Mouse (Mus musculus) central nervous system, embryonic 14 days (tissue): ENCODE measurements around the gene Prkacb. TPM values are rescaled to one million over a fixed set of nuclear protein-coding genes. Genes with fewer than 3 reads are reported as not detected.

ENCODE experiments used
- polyA plus RNA-seq: library from polyadenylated mRNA; depleted of rRNA; stranded (reverse); fragments of >200 nt; gene quantifications from 2 replicates; pipeline ENCODE4 v1.2.3, GENCODE M21; 2012; rRNA removed

Gene Prkacb
- 91.4 and 93.9 TPM in 2 replicates for polyA plus RNA-seq

DNA sequence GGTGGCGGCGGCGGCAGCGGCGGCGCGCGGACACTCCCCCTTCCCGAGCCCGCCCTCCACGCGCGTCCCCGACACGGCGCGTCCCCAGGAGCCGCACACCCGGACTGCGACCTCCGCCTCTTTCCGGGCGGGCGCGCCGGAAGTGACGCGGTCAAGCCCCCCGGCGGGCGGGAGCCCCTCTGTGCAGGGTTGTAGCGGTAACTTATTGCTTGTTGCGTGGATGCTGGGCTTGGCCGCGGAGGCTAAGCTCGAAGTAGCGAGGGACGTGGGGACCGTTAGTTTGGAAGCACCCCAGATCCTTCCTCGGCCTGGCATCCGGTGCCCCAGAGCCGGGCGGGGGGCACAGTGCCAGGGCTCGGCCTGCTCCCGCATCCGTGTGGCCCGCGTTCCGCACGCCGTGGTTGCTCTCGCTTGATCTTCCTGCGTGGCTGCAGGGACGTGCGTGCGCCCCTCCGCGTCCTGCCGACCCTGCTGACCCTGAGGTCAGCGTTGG is at the start of gene Prkacb:
Gene Prkacb, minus strand, starts transcription at position 90 of the 493 bp plus-strand sequence.

DNA sequence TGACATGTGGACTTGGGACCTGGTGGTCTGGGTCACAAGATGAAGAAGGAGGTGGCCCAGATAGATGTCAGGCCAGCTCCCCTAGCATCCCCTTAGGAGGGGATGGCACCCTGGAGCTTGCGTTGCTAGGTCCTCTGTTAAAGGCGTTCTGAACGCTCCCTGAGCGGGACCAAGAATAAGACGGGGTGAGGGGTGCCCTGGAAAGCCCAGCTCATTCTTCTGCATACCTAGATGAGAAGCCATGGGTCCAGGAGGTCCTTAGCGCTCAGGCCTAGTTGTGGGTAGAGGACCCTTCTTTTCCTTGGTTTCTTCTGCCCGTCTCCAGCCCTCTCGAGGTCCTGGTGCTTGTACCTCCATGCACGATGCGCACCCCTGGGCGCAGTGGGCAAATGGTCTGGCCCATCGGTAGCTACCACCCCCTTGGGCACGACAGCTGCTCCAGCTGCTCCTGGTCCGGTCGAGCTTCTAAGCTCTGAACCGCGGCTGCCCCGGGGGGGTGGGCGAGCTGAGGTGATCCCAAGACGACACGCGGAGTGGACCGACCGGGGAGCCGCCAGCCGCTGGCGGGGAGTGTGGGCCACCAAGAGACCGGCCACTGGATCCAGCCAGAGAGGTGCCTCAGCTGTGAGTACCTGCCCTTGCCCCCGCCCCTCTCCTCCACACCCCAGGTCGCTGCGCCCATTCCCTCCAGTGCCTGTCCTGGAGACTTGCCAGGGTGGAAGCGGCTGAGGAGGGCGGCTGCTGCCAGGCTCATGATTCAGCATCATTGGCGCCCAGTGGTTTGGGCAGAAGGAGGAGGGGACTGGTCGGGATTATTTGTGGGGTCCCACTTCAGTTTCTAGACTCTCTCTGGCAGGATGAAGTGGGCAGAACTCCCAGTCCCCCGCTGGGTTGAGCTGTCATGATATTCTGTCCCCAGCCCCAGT is 39.4 kb upstream of the Prkacb start, which contains the start of gene Ttll7:
Gene Ttll7, plus strand, starts transcription at position 402 of the 926 bp plus-strand sequence.

DNA sequence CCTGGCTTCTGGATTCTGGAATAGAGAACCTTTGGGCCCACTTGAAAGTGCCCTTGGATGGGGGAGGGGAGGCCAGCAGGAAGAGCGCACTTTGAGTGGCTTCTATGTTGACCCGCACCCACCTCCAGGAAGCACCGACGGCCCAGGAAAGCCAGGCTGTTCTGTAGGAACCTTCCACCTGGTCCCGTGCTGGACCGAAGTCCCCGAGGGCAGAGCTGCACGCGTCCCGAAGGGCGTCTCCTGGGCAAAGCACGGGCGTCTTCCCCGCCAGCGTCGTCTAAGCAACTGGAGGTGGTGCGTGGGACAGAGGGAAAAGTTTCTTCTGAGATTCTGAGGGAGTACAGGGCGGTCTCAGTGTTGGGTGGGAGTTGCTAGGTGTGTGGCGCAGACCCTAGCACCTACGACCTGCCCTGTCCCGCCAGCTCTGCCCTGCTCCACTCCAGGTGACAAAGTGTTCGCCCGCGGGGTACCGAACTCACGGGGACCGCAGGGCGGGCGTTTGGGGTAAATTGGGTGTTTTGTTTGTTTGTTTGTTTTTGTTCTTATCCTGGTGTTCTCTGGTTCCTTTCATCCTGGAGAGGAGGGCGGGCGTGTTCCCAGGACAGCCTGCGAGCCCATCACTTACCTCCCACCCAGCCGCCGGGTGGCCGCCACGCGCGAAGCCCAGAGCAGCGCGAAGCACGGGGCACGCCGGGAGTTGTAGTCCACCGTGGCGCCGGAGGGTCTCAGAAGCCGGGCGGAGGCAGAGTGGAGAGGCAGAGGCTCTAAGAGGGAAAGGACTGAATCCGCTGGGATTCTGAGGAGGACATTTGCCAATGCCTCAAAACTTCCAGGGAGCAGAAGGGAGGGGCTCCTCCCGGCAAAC is 127.7 kb downstream of the Prkacb start, which contains the start of gene Samd13:
Gene Samd13, minus strand, starts transcription at position 782 of the 865 bp plus-strand sequence.

Other genes with a start within 250 kb of the Prkacb start
- 0.11 TPM in 1 of 2 replicates, not detected in the other for gene Uox, start 242.6 kb downstream of the Prkacb start, polyA plus RNA-seq
- not detected in 2 replicates for gene Dnase2b, start 197.4 kb downstream of the Prkacb start, polyA plus RNA-seq
- gene 4930503B20Rik, start 161.7 kb downstream of the Prkacb start, polyA plus RNA-seq: not detected in 2 replicates
- gene Samd13, start 127.4 kb downstream of the Prkacb start, polyA plus RNA-seq: 0.21 and 0.38 TPM in 2 replicates
- gene Ttll7, start 39.4 kb upstream of the Prkacb start, polyA plus RNA-seq: 7.5 and 8.4 TPM in 2 replicates